Mouse (Mus musculus): Measurements from ENCODE around the gene Jag2. TPM values are rescaled to one million over a fixed set of nuclear protein-coding genes. Genes with fewer than 3 reads are reported as not detected.

The Jag2 gene
- polyA plus RNA-seq, 1 experiment from 2014 or later = 0.64 TPM

GRCm38 (mm10) chr12:112858581-112859336 is 70.8 kb downstream of the Jag2 start:
- WGBS (ENCODE audit: insufficient replicate concordance) = 61% methylated on average over 9 of the region's 9 CpGs
- no peaks in the 10 kb centered on the region for H3K9me3 ChIP-seq (replicated peaks)
- H3K27ac ChIP-seq = no peak overlapping the region
- peaks cover 3% of the 10 kb centered on the region; the same call in 1 of the 2 replicates for H3K4me1 ChIP-seq
- no peak overlapping the region for H3K4me3 ChIP-seq
- no peaks in the 10 kb centered on the region for H3K36me3 ChIP-seq
- no peak for ATAC-seq
- H3K4me2 ChIP-seq = no peak overlapping the region
- no peak overlapping the region for H3K9ac ChIP-seq
- H3K27me3 ChIP-seq (replicated peaks) = no peaks in the 10 kb centered on the region

Small RNA genes lying within 50 kb of the gene (microRNA-seq; reads per million reads assigned to microRNA genes)
- not detected for gene Mir6941

Other genes starting within 250 kb of the Jag2 start
- 5.0 and 5.2 TPM in 2 replicates for gene Cep170b, start 209.3 kb downstream of the Jag2 start, polyA plus RNA-seq (2016; fragmentation: Nextera tagmentation; extraction: Ambion mirVana)
- 7.9 and 8.0 TPM in 2 replicates for gene Pld4, start 169.1 kb downstream of the Jag2 start, polyA plus RNA-seq (2016; fragmentation: Nextera tagmentation; extraction: Ambion mirVana)
- 0.13 and 0.23 TPM in 2 replicates for gene Ahnak2, start 127.1 kb downstream of the Jag2 start, polyA plus RNA-seq (2016; fragmentation: Nextera tagmentation; extraction: Ambion mirVana)
- 1.1 and 1.2 TPM in 2 replicates for gene Clba1, start 120.8 kb downstream of the Jag2 start, polyA plus RNA-seq (2016; fragmentation: Nextera tagmentation; extraction: Ambion mirVana)
- gene Cdca4, start 100.4 kb downstream of the Jag2 start, polyA plus RNA-seq (2016; fragmentation: Nextera tagmentation; extraction: Ambion mirVana) = 82.0 and 86.0 TPM in 2 replicates
- 0.32 and 0.61 TPM in 2 replicates for gene Gpr132, start 61.5 kb downstream of the Jag2 start, polyA plus RNA-seq (2016; fragmentation: Nextera tagmentation; extraction: Ambion mirVana)
- 21.4 and 21.7 TPM in 2 replicates for gene Nudt14, start 12.3 kb upstream of the Jag2 start, polyA plus RNA-seq (2016; fragmentation: Nextera tagmentation; extraction: Ambion mirVana)
- 9.2 and 10.1 TPM in 2 replicates for gene Btbd6, start 46.7 kb upstream of the Jag2 start, polyA plus RNA-seq (2016; fragmentation: Nextera tagmentation; extraction: Ambion mirVana)
- 46.2 and 47.1 TPM in 2 replicates for gene Brf1, start 70.9 kb upstream of the Jag2 start, polyA plus RNA-seq (2016; fragmentation: Nextera tagmentation; extraction: Ambion mirVana)
- 8.3 and 9.6 TPM in 2 replicates for gene Pacs2, start 84.7 kb upstream of the Jag2 start, polyA plus RNA-seq (2016; fragmentation: Nextera tagmentation; extraction: Ambion mirVana)
- gene Tex22, start 144.7 kb upstream of the Jag2 start, polyA plus RNA-seq (2016; fragmentation: Nextera tagmentation; extraction: Ambion mirVana) = not detected in 2 replicates
- 7.2 and 7.7 TPM in 2 replicates for gene Mta1, start 168.5 kb upstream of the Jag2 start, polyA plus RNA-seq (2016; fragmentation: Nextera tagmentation; extraction: Ambion mirVana)
- gene Crip2, start 210.5 kb upstream of the Jag2 start, polyA plus RNA-seq (2016; fragmentation: Nextera tagmentation; extraction: Ambion mirVana) = 52.1 and 53.5 TPM in 2 replicates
- 96.9 and 99.8 TPM in 2 replicates for gene Crip1, start 216.5 kb upstream of the Jag2 start, polyA plus RNA-seq (2016; fragmentation: Nextera tagmentation; extraction: Ambion mirVana)
- 18.3 and 18.5 TPM in 2 replicates for gene Tedc1, start 226.6 kb upstream of the Jag2 start, polyA plus RNA-seq (2016; fragmentation: Nextera tagmentation; extraction: Ambion mirVana)